Mouse (Mus musculus): ENCODE data around the gene Zfp628.
"Not testable (repeated sequence)": the region's sequence is repeated elsewhere in the genome, so short reads cannot be mapped to it uniquely, and the experiment has no call there.

Zfp628 gene

GRCm38 (mm10) chr7:4915007-4915665, at the start of gene Zfp628:
Gene Zfp628 (plus strand): TSS chr7:4915217.
- in situ Hi-C loops (cut with MboI; ENCODE audit: low pct_unique_long_range_greater_than_20kb in 1 of 2, low sequenced_read_pairs in 2 of 2, unreplicated experiment in 1 of 2): no loop called here

GRCm38 (mm10) chr7:4865579-4866493, 49.2 kb upstream of the Zfp628 start:
- in situ Hi-C loops (cut with MboI; ENCODE audit: low pct_unique_long_range_greater_than_20kb in 1 of 2, low sequenced_read_pairs in 2 of 2, unreplicated experiment in 1 of 2): no loop called here

- in situ Hi-C loops (cut with MboI; ENCODE audit: low pct_unique_long_range_greater_than_20kb in 1 of 2, low sequenced_read_pairs in 2 of 2, unreplicated experiment in 1 of 2): no loop called here
These were observed 48.3 kb upstream of the Zfp628 start for GRCm38 (mm10) chr7:4866631-4867180.

GRCm38 (mm10) chr7:4870133-4870532, 44.9 kb upstream of the Zfp628 start, which contains the start of gene Isoc2b:
Gene Isoc2b (minus strand): TSS chr7:4870258.
- in situ Hi-C loops (cut with MboI; ENCODE audit: low pct_unique_long_range_greater_than_20kb in 1 of 2, low sequenced_read_pairs in 2 of 2, unreplicated experiment in 1 of 2): no loop called here

- in situ Hi-C loops (cut with MboI; ENCODE audit: low pct_unique_long_range_greater_than_20kb in 1 of 2, low sequenced_read_pairs in 2 of 2, unreplicated experiment in 1 of 2): no loop called here
These were observed 38.2 kb upstream of the Zfp628 start, which contains the start of gene Isoc2a for GRCm38 (mm10) chr7:4876753-4877221. Gene Isoc2a (plus strand): TSS chr7:4877153.

- in situ Hi-C loops (cut with MboI; ENCODE audit: low pct_unique_long_range_greater_than_20kb in 1 of 2, low sequenced_read_pairs in 2 of 2, unreplicated experiment in 1 of 2): no loop called here
These were observed 37.8 kb upstream of the Zfp628 start for GRCm38 (mm10) chr7:4877226-4877625.

GRCm38 (mm10) chr7:4878186-4878585, 36.8 kb upstream of the Zfp628 start:
- in situ Hi-C loops (cut with MboI; ENCODE audit: low pct_unique_long_range_greater_than_20kb in 1 of 2, low sequenced_read_pairs in 2 of 2, unreplicated experiment in 1 of 2): no loop called here

GRCm38 (mm10) chr7:4879036-4879435, 36.0 kb upstream of the Zfp628 start:
- in situ Hi-C loops (cut with MboI; ENCODE audit: low pct_unique_long_range_greater_than_20kb in 1 of 2, low sequenced_read_pairs in 2 of 2, unreplicated experiment in 1 of 2): not testable (repeated sequence)

GRCm38 (mm10) chr7:4886680-4887079, 28.3 kb upstream of the Zfp628 start:
- in situ Hi-C loops (cut with MboI; ENCODE audit: low pct_unique_long_range_greater_than_20kb in 1 of 2, low sequenced_read_pairs in 2 of 2, unreplicated experiment in 1 of 2): no loop called here

- in situ Hi-C loops (cut with MboI; ENCODE audit: low pct_unique_long_range_greater_than_20kb in 1 of 2, low sequenced_read_pairs in 2 of 2, unreplicated experiment in 1 of 2): loop anchor here in 1 of 2 experiments (5.0 kb wide), 1 partner anchor 33 kb away; no protein-coding TSS in a partner anchor
These were observed 19.8 kb upstream of the Zfp628 start for GRCm38 (mm10) chr7:4895186-4895585.

- in situ Hi-C loops (cut with MboI; ENCODE audit: low pct_unique_long_range_greater_than_20kb in 1 of 2, low sequenced_read_pairs in 2 of 2, unreplicated experiment in 1 of 2): loop anchor here in 1 of 2 experiments (5.0 kb wide), 1 partner anchor 37 kb away; no protein-coding TSS in a partner anchor
These were observed 16.0 kb upstream of the Zfp628 start for GRCm38 (mm10) chr7:4898851-4899648.

- in situ Hi-C loops (cut with MboI; ENCODE audit: low pct_unique_long_range_greater_than_20kb in 1 of 2, low sequenced_read_pairs in 2 of 2, unreplicated experiment in 1 of 2): loop anchor here in 1 of 2 experiments (5.0 kb wide), 1 partner anchor 38 kb away; no protein-coding TSS in a partner anchor
These were observed 15.1 kb upstream of the Zfp628 start for GRCm38 (mm10) chr7:4899649-4900522.

- in situ Hi-C loops (cut with MboI; ENCODE audit: low pct_unique_long_range_greater_than_20kb in 1 of 2, low sequenced_read_pairs in 2 of 2, unreplicated experiment in 1 of 2): no loop called here
These were observed 14.5 kb upstream of the Zfp628 start for GRCm38 (mm10) chr7:4900523-4900851.

GRCm38 (mm10) chr7:4901171-4901570, 13.8 kb upstream of the Zfp628 start:
- in situ Hi-C loops (cut with MboI; ENCODE audit: low pct_unique_long_range_greater_than_20kb in 1 of 2, low sequenced_read_pairs in 2 of 2, unreplicated experiment in 1 of 2): no loop called here

- in situ Hi-C loops (cut with MboI; ENCODE audit: low pct_unique_long_range_greater_than_20kb in 1 of 2, low sequenced_read_pairs in 2 of 2, unreplicated experiment in 1 of 2): no loop called here
These were observed 12.6 kb upstream of the Zfp628 start for GRCm38 (mm10) chr7:4902404-4902803.

- in situ Hi-C loops (cut with MboI; ENCODE audit: low pct_unique_long_range_greater_than_20kb in 1 of 2, low sequenced_read_pairs in 2 of 2, unreplicated experiment in 1 of 2): no loop called here
These were observed 8.5 kb upstream of the Zfp628 start, which contains the start of gene Gm36210 for GRCm38 (mm10) chr7:4906466-4906950. Gene Gm36210 (minus strand): TSS chr7:4906516.

- in situ Hi-C loops (cut with MboI; ENCODE audit: low pct_unique_long_range_greater_than_20kb in 1 of 2, low sequenced_read_pairs in 2 of 2, unreplicated experiment in 1 of 2): no loop called here
These were observed 3.5 kb upstream of the Zfp628 start for GRCm38 (mm10) chr7:4911561-4911960.
